Mouse (Mus musculus) mouse trophoblast stem cell (cell line): Measurements from ENCODE around the gene Stk11.

ENCODE experiments used
- in situ Hi-C, 2 experiments: fragments of 300-500 bp; cut with MseI, MboI; formaldehyde crosslinking; loops; 2 replicates in 1 of 2; 3 replicates in 1 of 2; pipeline ENCODE4 v1.15.1; 2025

Stk11 gene

GRCm38 (mm10) chr10:80130403-80131031 lies 14.9 kb downstream of the Stk11 start:
- in situ Hi-C loops: no loop called here

DNA sequence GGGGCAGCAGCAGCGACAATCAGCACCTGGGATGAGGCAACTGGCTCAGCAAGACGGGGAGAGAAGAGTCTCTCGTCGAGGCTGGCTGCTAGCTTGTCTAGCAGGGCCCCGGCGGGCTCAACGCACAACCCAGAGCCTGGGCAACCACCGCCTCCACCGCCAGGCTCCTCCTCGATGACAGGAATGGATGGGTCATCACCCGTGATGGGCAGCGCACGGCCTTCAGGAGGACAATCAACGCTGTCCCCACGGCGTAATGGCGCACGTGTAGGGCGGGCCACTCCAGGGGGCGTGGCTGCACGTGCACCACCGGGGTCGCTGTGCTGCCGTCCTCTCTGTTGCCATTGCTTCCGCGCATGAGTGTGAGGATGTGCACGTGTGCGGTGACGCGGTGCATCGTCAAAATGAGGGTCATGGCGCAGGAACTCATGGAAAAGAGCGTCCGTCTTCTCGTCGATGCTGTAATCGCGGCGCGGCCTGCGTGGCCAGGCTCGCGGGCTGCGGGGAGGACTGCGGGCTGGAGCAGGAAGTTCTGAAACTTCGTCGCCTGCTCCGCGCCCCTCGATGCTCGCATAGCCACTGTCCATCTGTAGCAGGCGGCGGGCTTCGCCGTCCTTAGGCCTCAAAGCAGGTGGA lies 15.8 kb downstream of the Stk11 start:
- in situ Hi-C loops: no loop called here

- in situ Hi-C loops: no loop called here
These were observed 16.3 kb downstream of the Stk11 start for GRCm38 (mm10) chr10:80131952-80132350.

DNA sequence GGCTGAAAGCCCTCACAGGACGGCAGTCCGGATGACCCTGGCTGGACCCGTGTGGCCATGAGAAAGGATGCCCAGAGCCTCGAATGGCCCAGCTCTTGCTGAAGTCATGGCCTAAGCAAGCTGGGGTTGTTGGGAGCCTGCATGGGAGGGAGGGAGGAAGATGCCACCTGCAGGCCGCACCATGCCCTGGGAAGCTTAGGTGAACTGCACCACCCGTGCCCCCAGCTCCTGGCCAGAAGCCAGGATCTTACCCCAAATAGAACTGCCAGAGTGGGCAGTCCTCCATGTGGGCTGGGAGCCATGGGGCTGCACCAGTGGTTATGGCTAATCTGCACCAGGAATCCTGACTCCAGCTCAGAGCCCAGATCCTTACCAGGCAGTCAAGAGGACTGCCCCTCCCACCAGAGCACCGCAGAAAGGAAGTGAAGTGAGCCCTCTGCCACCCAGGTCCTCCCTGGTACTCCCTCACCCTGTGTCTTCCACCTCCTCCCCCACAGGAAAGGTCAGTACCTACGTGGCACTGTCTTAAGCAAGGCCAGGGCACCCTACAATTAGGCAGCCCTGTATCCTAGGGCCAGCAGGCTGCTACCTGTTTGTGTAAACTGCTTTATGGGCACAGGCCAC lies 17.7 kb downstream of the Stk11 start:
- in situ Hi-C loops: no loop called here

DNA sequence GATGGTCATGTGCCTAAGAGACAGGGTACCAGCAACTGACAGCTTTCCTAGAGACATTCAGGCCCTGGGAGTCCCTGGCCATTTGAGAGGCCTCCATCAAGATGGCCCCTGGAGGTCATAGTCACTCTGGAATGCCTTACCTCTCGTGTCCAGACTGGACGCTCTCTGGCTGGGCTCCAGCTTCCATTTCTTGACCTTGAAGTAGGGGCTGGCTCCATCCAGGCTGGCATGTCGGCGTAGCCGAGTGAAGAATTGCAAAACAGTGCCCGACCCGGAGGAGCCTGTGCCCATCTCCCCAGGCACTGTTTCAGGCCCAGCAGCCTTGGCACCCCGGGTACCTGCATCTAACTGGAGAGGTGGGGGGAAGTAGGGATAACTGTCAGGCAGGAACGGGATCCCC lies 18.8 kb downstream of the Stk11 start:
- in situ Hi-C loops: no loop called here

DNA sequence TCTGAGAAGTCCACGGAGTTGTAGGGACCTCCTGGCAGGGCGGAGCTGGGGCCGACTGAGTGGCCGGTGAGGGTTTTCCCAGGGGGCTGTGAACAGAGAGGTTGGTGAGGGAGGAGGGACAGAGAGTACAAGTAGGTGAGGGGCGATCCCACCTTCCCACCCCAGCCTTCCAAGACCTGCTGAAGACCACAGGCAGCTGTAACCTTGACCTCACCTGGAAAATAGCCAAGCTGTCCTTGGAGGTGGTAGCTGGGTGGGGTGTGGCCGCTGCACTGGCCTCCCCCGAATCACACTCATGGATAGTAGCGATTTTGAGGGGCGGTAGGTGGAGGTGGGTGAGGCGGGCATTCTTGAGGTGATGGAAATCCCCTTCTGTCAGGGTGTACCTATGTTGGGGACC lies 19.6 kb downstream of the Stk11 start:
- in situ Hi-C loops: no loop called here

GRCm38 (mm10) chr10:80135641-80136040 lies 20.0 kb downstream of the Stk11 start:
- in situ Hi-C loops: no loop called here

- in situ Hi-C loops: no loop called here
These were observed 20.8 kb downstream of the Stk11 start for GRCm38 (mm10) chr10:80136179-80136951.

DNA sequence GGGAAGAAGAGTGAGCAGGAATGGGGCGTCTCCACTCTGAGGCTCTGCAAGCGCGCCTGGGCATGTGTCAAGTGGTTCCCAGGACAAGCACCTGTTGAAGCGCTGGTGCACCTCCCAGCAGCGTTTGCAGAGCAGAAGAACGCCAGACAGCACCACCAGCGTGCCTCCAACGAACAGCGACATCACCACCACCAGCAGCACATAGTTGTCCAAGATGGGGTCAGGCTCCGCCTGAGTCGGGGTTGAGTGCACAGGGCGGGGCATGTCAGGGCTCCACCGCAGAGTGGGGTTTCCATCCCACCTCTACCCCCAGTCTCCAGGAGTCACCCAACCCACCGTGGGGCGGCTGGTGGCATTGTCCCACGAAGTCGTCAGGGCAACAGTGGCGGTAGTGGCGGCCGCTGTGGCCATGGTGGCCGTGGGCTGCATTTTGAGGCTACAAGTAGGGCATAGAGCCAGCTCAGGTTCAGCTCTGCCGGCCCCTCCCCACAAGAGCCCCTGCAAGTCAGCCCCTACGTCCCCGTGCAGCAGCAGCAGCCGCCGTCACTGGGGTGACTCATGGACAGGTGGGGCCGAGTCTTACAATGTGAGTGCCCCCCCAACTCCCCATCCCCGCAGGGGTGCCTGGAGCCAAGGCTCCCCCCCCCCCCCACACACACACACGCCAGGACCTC lies 21.5 kb downstream of the Stk11 start:
- in situ Hi-C loops: no loop called here

- in situ Hi-C loops: no loop called here
These were observed 22.3 kb downstream of the Stk11 start for GRCm38 (mm10) chr10:80137626-80138552.

GRCm38 (mm10) chr10:80138553-80139438 lies 23.2 kb downstream of the Stk11 start, which contains the start of gene Atp5d:
Atp5d (plus strand) TSS chr10:80138632.
- in situ Hi-C loops: no loop called here

DNA sequence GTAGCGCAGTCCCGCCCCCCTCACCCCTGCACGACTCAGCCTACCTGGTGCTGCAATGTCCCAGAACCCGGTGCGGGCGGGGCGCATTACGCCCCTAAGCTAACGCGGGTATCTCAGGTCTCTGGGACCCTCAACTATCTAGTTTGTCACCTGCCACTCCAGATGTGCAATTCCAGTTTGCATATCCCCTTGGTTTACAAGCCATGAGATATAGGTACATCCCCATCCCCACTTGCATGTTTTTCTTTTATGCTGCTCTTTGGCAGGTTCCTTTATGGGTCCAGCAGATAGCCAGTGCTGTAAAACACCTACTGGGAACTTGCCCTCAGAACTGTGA lies 23.8 kb downstream of the Stk11 start:
- in situ Hi-C loops: no loop called here

- in situ Hi-C loops: no loop called here
These were observed 24.5 kb downstream of the Stk11 start for GRCm38 (mm10) chr10:80139975-80140665.

GRCm38 (mm10) chr10:80140666-80141035 lies 25.0 kb downstream of the Stk11 start, which contains the start of gene Cbarp:
Cbarp (minus strand) TSS chr10:80140835.
- in situ Hi-C loops: no loop called here

GRCm38 (mm10) chr10:80141243-80141642 lies 25.6 kb downstream of the Stk11 start:
- in situ Hi-C loops: no loop called here

DNA sequence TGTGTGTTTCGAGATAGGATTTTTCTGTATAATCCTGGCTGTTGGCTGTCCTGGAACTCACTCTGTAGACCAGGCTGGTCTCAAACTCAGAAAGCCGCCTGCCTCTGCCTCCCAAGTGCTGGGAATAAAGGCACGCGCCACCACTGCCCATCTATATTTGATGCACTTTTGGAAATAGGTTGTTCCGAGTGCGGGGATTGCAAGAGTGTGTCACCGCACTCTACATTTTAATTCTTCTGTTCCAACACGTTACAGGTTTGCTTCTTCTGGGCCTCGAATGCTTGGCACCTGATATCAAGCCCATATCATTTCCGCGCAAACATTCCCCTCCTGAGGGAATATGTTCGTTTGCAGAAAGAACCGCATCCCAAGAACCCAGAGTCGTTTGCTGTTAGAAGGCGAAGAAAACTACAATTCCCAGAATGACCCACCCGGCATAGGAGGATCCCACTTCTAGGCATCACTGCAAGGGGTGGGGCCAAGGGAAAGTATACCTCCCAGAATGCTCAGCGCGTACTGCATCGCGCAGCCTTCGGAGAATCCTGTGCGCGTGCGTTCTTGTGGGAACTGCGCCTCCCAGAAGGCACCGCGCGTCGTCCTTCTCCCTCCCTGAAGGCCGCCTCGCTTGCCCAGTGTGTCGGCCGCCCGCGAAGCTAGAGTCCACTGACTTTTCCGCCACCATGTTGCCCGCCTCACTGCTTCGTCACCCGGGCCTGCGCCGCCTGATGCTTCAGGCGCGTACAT lies 26.4 kb downstream of the Stk11 start:
- in situ Hi-C loops: no loop called here

GRCm38 (mm10) chr10:80142530-80142925 lies 26.9 kb downstream of the Stk11 start:
- in situ Hi-C loops: no loop called here

DNA sequence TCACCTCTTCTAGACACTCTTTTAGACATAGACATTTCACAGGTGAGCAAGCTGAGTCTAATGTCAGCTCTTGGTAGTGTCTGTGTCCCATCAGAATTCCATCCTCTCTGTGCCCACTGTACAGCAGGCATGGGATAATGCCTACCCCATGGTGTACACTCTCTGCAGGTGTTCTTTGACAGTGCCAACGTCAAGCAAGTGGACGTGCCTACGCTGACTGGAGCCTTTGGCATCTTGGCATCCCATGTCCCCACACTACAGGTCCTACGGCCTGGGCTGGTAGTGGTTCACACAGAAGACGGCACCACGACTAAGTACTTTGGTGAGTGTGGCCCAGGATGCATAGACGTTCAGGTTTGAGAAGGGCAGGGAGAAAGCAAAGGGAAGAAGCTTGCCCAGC lies 28.1 kb downstream of the Stk11 start:
- in situ Hi-C loops: no loop called here
